Mouse (Mus musculus) C2C12 (cell line): ENCODE results near the gene Bean1.

ENCODE experiments used
- CTCF ChIP-seq: IDR thresholded peaks from one replicate; pipeline ENCODE4 v1.5.1; 2011; ENCODE audit not compliant: control insufficient read depth, insufficient read depth, insufficient read length
- MYOD1 ChIP-seq: IDR thresholded peaks from one replicate; pipeline ENCODE4 v1.6.1; 2011; ENCODE audit warnings: low read depth; ENCODE audit not compliant: control insufficient read depth, insufficient read length

GRCm38 (mm10) chr8:104268368-104268767, 98.1 kb downstream of the Bean1 start:
- no peak for TF ChIP-seq CTCF
- TF ChIP-seq MYOD1 = no peak
